Mouse (Mus musculus) heart, embryonic 15.5 days (tissue): ENCODE measurements around the gene Aldh3b1. TPM values are rescaled to one million over a fixed set of nuclear protein-coding genes. Genes with fewer than 3 reads are reported as not detected.

ENCODE experiments used
- ATAC-seq: fragments of 200-750 bp; cut with Nextera tagmentation; replicated peaks from 2 replicates; pipeline ENCODE4 v1.8.0; 2017; ENCODE audit warnings: low read depth, moderate TSS enrichment; ENCODE audit not compliant: insufficient number of reproducible peaks, insufficient read depth, low FRiP score
- H3K27ac ChIP-seq: fragments of 300-500 bp; sonication (generic); 2 replicates; pipeline ENCODE4 v1.5.1; 2015; ENCODE audit warnings: mild to moderate bottlenecking, inconsistent platforms
- H3K27me3 ChIP-seq: fragments of 300-500 bp; sonication (generic); 2 replicates; pipeline ENCODE4 v1.6.1; 2015; ENCODE audit warnings: inconsistent platforms
- H3K36me3 ChIP-seq: fragments of 300-500 bp; sonication (generic); 2 replicates; pipeline ENCODE4 v1.6.1; 2015; ENCODE audit warnings: mild to moderate bottlenecking, inconsistent platforms
- H3K4me1 ChIP-seq: fragments of 300-500 bp; sonication (generic); replicated peaks from 2 replicates; pipeline ENCODE4 v1.6.1; 2015; ENCODE audit warnings: inconsistent platforms
- H3K4me2 ChIP-seq: fragments of 300-500 bp; sonication (generic); 2 replicates; pipeline ENCODE4 v1.6.1; 2015; ENCODE audit warnings: inconsistent platforms, mild to moderate bottlenecking, moderate library complexity
- H3K4me3 ChIP-seq: fragments of 300-500 bp; sonication (generic); 2 replicates; pipeline ENCODE4 v1.5.1; 2015; ENCODE audit warnings: mild to moderate bottlenecking, inconsistent platforms
- H3K9ac ChIP-seq: fragments of 300-500 bp; sonication (generic); 2 replicates; pipeline ENCODE4 v1.6.1; 2015; ENCODE audit warnings: mild to moderate bottlenecking, inconsistent platforms
- H3K9me3 ChIP-seq: fragments of 300-500 bp; sonication (generic); replicated peaks from 2 replicates; pipeline ENCODE4 v1.6.1; 2016; ENCODE audit warnings: inconsistent platforms
- WGBS: fragments of 180-500 bp; shearing (Covaris S2); methylation state at CpG from one replicate; pipeline ENCODE4 v1.1.7; 2015; ENCODE audit warnings: mixed read lengths; 5-methylcytosine and 5-hydroxymethylcytosine counted together
- polyA plus RNA-seq: library from polyadenylated mRNA; unstranded; fragments of >200 nt; fragmentation: Nextera tagmentation; extraction: Ambion mirVana; gene quantifications from 2 replicates; pipeline ENCODE4 v1.2.1, GENCODE M21; 2015

The Aldh3b1 gene
- polyA plus RNA-seq, 1 experiment from 2014 or later, result 1.6 TPM

GRCm38 (mm10) chr19:3871468-3871867 is 58.1 kb downstream of the Aldh3b1 start:
- no peak overlapping the region for H3K27ac ChIP-seq
- no peaks in the 10 kb centered on the region for H3K9me3 ChIP-seq
- no peaks in the 10 kb centered on the region for H3K36me3 ChIP-seq
- no peaks in the 10 kb centered on the region for H3K27me3 ChIP-seq
- no peak overlapping the region for H3K9ac ChIP-seq
- H3K4me2 ChIP-seq, result no peak overlapping the region
- H3K4me3 ChIP-seq, result no peak overlapping the region
- no peak for ATAC-seq
- peaks cover 9% of the 10 kb centered on the region for H3K4me1 ChIP-seq

- Histone ChIP-seq H3K4me2 (no peak overlapping the region), H3K27ac (no peak overlapping the region), H3K4me1 (peaks cover 9% of the 10 kb centered on the region), H3K27me3 (no peaks in the 10 kb centered on the region), H3K9me3 (no peaks in the 10 kb centered on the region), H3K4me3 (no peak overlapping the region), H3K36me3 (peaks cover 7% of the 10 kb centered on the region), H3K9ac (no peak overlapping the region)
- WGBS, result 64% methylated on average over 1 of the region's 1 CpGs
- ATAC-seq, result no peak
Measured at GRCm38 (mm10) chr19:3868290-3868689, 61.3 kb downstream of the Aldh3b1 start.

DNA sequence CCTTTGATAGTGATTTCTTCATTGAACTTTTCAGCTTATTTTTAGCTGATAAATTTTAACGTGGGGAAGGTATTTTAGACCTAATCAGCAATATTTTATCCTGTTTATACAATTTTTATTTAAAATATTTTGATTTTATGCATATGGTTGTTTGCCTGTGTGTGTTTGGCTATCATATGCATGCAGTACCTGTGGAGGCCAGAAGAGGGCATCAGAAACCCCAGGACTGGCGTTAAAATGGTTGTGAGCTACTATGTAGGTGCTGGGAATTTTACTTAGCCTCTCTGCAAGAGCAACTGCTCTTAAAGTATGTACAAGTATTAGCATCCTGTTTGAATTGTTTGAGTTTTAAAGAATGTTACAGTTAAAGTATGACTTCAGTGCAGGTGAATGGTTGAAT is 64.6 kb downstream of the Aldh3b1 start:
- H3K27ac ChIP-seq, result no peak overlapping the region
- no peak for ATAC-seq
- 85% methylated on average over 2 of the region's 2 CpGs for WGBS

More for the DNA sequence above, 64.6 kb downstream of the Aldh3b1 start:
- Histone ChIP-seq H3K9me3 (no peaks in the 10 kb centered on the region), H3K4me3 (no peak overlapping the region), H3K36me3 (peaks cover 7% of the 10 kb centered on the region), H3K4me1 (peaks cover 9% of the 10 kb centered on the region), H3K9ac (no peak overlapping the region), H3K27me3 (no peaks in the 10 kb centered on the region), H3K4me2 (no peak overlapping the region)

Other genes with a start within 250 kb of the Aldh3b1 start
- 3.0 and 4.3 TPM in 2 replicates for gene Lrp5, start 243.2 kb downstream of the Aldh3b1 start, polyA plus RNA-seq
- 15.9 and 26.6 TPM in 2 replicates for gene 1810055G02Rik, start 221.5 kb downstream of the Aldh3b1 start, polyA plus RNA-seq
- gene Kmt5b, start 162.4 kb downstream of the Aldh3b1 start, polyA plus RNA-seq, result 19.6 and 20.9 TPM in 2 replicates
- 24.9 and 32.0 TPM in 2 replicates for gene Chka, start 78.0 kb downstream of the Aldh3b1 start, polyA plus RNA-seq
- 24.9 and 39.6 TPM in 2 replicates for gene Tcirg1, start 22.7 kb downstream of the Aldh3b1 start, polyA plus RNA-seq
- gene Ndufs8, start 17.0 kb downstream of the Aldh3b1 start, polyA plus RNA-seq, result 371 and 387 TPM in 2 replicates
- gene Unc93b1, start 5.4 kb upstream of the Aldh3b1 start, polyA plus RNA-seq, result 15.0 and 21.8 TPM in 2 replicates
- not detected in 2 replicates for gene Aldh3b3, start 28.8 kb upstream of the Aldh3b1 start, polyA plus RNA-seq
- gene Aldh3b2, start 42.5 kb upstream of the Aldh3b1 start, polyA plus RNA-seq, result 0.16 and 1.2 TPM in 2 replicates
- gene Acy3, start 56.8 kb upstream of the Aldh3b1 start, polyA plus RNA-seq, result 11.3 and 12.9 TPM in 2 replicates
- gene Tbx10, start 62.9 kb upstream of the Aldh3b1 start, polyA plus RNA-seq, result not detected in 2 replicates
- gene Nudt8, start 70.8 kb upstream of the Aldh3b1 start, polyA plus RNA-seq, result 53.0 and 55.9 TPM in 2 replicates
- 4.5 and 5.4 TPM in 2 replicates for gene Gm49405, start 70.8 kb upstream of the Aldh3b1 start, polyA plus RNA-seq
- gene Doc2g, start 73.5 kb upstream of the Aldh3b1 start, polyA plus RNA-seq, result 72.2 and 80.1 TPM in 2 replicates
- 513 and 534 TPM in 2 replicates for gene Ndufv1, start 83.0 kb upstream of the Aldh3b1 start, polyA plus RNA-seq
- gene Gstp1, start 108.2 kb upstream of the Aldh3b1 start, polyA plus RNA-seq, result 387 and 406 TPM in 2 replicates
- 9.2 and 11.1 TPM in 2 replicates for gene Gstp2, start 116.2 kb upstream of the Aldh3b1 start, polyA plus RNA-seq
- 0.30 and 0.93 TPM in 2 replicates for gene Gstp3, start 129.8 kb upstream of the Aldh3b1 start, polyA plus RNA-seq
- gene Cabp2, start 151.8 kb upstream of the Aldh3b1 start, polyA plus RNA-seq, result not detected in 2 replicates
- 63.6 and 81.7 TPM in 2 replicates for gene Cdk2ap2, start 167.4 kb upstream of the Aldh3b1 start, polyA plus RNA-seq
- 17.2 and 26.5 TPM in 2 replicates for gene Pitpnm1, start 170.2 kb upstream of the Aldh3b1 start, polyA plus RNA-seq
- gene Aip, start 196.1 kb upstream of the Aldh3b1 start, polyA plus RNA-seq, result 78.1 and 92.5 TPM in 2 replicates
- gene Gpr152, start 210.0 kb upstream of the Aldh3b1 start, polyA plus RNA-seq, result 0.04 TPM in 1 of 2 replicates, not detected in the other
- gene Cabp4, start 214.2 kb upstream of the Aldh3b1 start, polyA plus RNA-seq, result not detected in 2 replicates
- 114 and 137 TPM in 2 replicates for gene Coro1b, start 218.8 kb upstream of the Aldh3b1 start, polyA plus RNA-seq
- gene Ptprcap, start 223.8 kb upstream of the Aldh3b1 start, polyA plus RNA-seq, result 3.6 and 33.8 TPM in 2 replicates
- 42.2 and 46.1 TPM in 2 replicates for gene Rps6kb2, start 233.5 kb upstream of the Aldh3b1 start, polyA plus RNA-seq
- 12.3 TPM in 2 replicates for gene Carns1, start 245.7 kb upstream of the Aldh3b1 start, polyA plus RNA-seq